Mouse (Mus musculus) cerebellum, postnatal 25 days (tissue): Measurements from ENCODE around the gene Slc43a2.
"Not testable (repeated sequence)": the region's sequence is repeated elsewhere in the genome, so short reads cannot be mapped to it uniquely, and the experiment has no call there.

Experiments used
- DNase-seq, 2 experiments: peaks; one replicate each; pipeline ENCODE4 v3.0.0; 2021; ENCODE audit warnings: mixed read lengths in 2 of 2

Gene Slc43a2

GRCm38 (mm10) chr11:75551961-75552441 is 20.5 kb downstream of the Slc43a2 start:
- DNase-seq: peak; percentile 87 to 89

- DNase-seq: peak in 1 of 2 experiments; percentile 34
These were observed 21.5 kb downstream of the Slc43a2 start for GRCm38 (mm10) chr11:75552906-75553482.

GRCm38 (mm10) chr11:75556006-75556405 is 24.5 kb downstream of the Slc43a2 start:
- not testable (repeated sequence) for DNase-seq

- DNase-seq: no peak
These were observed 25.6 kb downstream of the Slc43a2 start for GRCm38 (mm10) chr11:75557142-75557541.

GRCm38 (mm10) chr11:75558101-75558500 is 26.6 kb downstream of the Slc43a2 start:
- DNase-seq: peak in 1 of 2 experiments; percentile 50

GRCm38 (mm10) chr11:75559870-75560504 is 28.5 kb downstream of the Slc43a2 start:
- no peak for DNase-seq

GRCm38 (mm10) chr11:75560530-75561409 is 29.3 kb downstream of the Slc43a2 start:
- DNase-seq: peak in 1 of 2 experiments; percentile 13

GRCm38 (mm10) chr11:75561410-75561791 is 29.9 kb downstream of the Slc43a2 start:
- no peak for DNase-seq

GRCm38 (mm10) chr11:75562840-75563239 is 31.3 kb downstream of the Slc43a2 start:
- DNase-seq: peak; percentile 84 to 88

- DNase-seq: peak in 1 of 2 experiments; percentile 36
These were observed 32.5 kb downstream of the Slc43a2 start for GRCm38 (mm10) chr11:75563851-75564548.

- peak; percentile 77 to 81 for DNase-seq
These were observed 34.4 kb downstream of the Slc43a2 start for GRCm38 (mm10) chr11:75565849-75566248.

- peak; percentile 65 to 73 for DNase-seq
These were observed 35.0 kb downstream of the Slc43a2 start for GRCm38 (mm10) chr11:75566276-75567196.

- peak; percentile 68 to 72 for DNase-seq
These were observed 36.0 kb downstream of the Slc43a2 start for GRCm38 (mm10) chr11:75567346-75568114.

- DNase-seq: peak in 1 of 2 experiments; percentile 54
These were observed 36.6 kb downstream of the Slc43a2 start for GRCm38 (mm10) chr11:75568115-75568511.

- DNase-seq: peak; percentile 37 to 55
These were observed 37.5 kb downstream of the Slc43a2 start for GRCm38 (mm10) chr11:75568962-75569361.

- DNase-seq: peak; percentile 91
These were observed 39.1 kb downstream of the Slc43a2 start for GRCm38 (mm10) chr11:75570375-75571125.

GRCm38 (mm10) chr11:75571126-75571990 is 39.9 kb downstream of the Slc43a2 start:
- peak; percentile 62 to 69 for DNase-seq

- peak in 1 of 2 experiments; percentile 56 for DNase-seq
These were observed 40.9 kb downstream of the Slc43a2 start for GRCm38 (mm10) chr11:75572301-75572791.
